Mouse (Mus musculus) retina, embryonic 14.5 days (tissue): ENCODE data around the gene Pde8a.
A peak's percentile ranks its signal among the peaks of the same experiment; 100 is the strongest.

ENCODE experiments used
- DNase-seq: peaks from one replicate; pipeline ENCODE4 v3.0.0-alpha.2; 2015; ENCODE audit warnings: low spot score

The Pde8a gene

GRCm38 (mm10) chr7:81281240-81281639 lies 67.8 kb downstream of the Pde8a start:
- no peak for DNase-seq

- peak; percentile 17 for DNase-seq
Measured at GRCm38 (mm10) chr7:81286456-81286855, 73.1 kb downstream of the Pde8a start.

DNA sequence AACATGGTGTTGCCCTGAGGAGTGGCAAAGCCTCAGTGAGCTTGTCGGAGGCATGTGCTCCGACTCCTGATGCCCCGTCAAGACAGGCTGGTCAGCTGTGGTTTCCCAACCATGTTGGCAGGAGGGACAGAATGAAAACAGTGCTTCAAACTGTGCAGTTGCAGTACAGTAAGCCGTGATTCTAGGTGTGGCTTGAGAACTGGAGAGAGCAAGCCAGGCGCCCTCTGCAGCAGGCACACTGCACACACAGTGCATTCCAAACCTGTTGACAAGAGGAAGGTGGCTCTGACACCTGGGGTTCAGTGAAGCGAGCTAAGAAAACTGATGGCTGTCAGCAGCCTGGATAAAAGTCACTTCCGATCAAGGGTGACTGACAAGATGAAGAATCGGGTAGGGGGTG lies 73.5 kb downstream of the Pde8a start:
- DNase-seq = peak; percentile 7

- DNase-seq = no peak
Measured at GRCm38 (mm10) chr7:81295169-81295568, 81.8 kb downstream of the Pde8a start.

- no peak for DNase-seq
Measured at GRCm38 (mm10) chr7:81298206-81298605, 84.8 kb downstream of the Pde8a start.

DNA sequence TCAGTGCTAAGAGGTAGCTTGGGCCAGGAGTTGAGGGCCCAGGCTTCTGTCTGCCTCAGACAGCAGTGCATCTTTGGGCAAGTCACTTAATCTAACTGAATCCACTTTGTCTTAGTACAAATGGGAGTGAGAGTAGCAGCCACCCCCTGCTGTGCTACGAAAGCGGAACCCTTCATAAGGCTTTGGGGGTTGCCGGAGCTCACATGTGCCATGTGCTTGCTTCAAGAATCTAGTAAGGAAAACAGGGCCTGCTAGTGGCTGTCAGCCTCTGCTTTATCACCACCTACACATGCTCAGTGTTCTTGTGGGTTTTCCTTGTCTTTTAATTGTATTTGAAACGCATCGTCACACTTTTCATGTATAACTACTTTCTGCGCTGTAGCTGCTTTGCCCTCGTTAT lies 87.9 kb downstream of the Pde8a start:
- peak; percentile 53 for DNase-seq

GRCm38 (mm10) chr7:81303682-81304081 lies 90.3 kb downstream of the Pde8a start:
- no peak for DNase-seq

GRCm38 (mm10) chr7:81304100-81304499 lies 90.7 kb downstream of the Pde8a start:
- DNase-seq = no peak

DNA sequence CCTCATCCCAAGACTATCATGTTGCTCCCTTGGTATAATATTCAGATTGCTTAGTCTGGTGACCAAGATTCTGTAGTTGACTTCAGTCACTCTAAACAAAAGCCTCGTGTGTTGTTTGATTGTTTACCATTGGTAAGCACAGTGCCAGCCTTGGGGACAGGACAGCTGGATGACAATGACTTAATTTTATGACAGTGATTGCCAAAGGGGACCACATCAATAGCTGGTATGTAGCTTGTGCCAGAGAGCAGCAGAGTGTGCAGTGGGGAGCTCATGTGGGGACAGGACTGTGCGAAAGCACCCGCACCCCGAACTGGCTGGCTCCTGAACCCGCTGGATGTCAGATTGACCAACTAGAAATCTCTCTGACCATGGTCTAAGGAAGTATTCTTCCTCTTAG lies 91.3 kb downstream of the Pde8a start:
- no peak for DNase-seq

GRCm38 (mm10) chr7:81307735-81308134 lies 94.3 kb downstream of the Pde8a start:
- no peak for DNase-seq

DNA sequence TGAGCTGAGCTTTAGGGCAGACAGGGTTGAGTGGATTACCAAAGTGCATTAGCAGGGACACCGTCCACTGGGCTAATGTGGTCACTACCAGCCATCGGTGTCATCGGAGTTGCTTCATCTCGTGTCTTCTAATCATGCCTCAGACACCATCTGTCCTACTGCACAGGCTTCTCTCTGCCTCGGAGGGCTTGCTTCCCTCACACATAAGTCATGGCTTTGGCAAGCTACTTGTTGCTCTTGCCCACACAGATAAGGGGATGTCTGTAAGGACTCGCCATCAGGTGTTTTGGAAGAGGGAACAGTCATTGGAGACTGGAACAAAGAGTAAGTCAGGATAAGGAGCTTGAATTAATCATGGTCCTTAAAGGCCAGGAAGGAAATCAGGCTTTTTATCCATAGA lies 95.9 kb downstream of the Pde8a start:
- no peak for DNase-seq

- no peak for DNase-seq
Measured at GRCm38 (mm10) chr7:81311130-81311529, 97.7 kb downstream of the Pde8a start.

DNA sequence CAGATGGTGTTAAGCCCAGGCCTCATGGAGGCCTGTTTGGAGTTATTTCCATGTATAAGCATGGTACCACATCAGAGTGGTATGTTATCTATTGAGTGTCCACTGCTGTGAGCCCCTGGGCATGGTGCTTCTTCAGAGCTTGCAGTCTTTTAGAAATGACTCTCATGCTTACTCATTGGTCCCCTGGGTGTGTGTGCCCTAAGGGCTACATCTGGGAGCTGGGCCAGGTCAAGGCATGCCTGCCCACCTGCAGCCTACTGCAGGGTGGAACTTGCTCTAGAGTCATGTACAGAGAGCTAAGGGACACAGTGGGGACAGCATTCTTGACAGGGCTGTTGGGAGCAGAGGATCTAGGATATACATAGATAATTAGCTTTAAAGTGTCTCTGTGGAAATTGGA lies 98.2 kb downstream of the Pde8a start:
- DNase-seq = no peak

DNA sequence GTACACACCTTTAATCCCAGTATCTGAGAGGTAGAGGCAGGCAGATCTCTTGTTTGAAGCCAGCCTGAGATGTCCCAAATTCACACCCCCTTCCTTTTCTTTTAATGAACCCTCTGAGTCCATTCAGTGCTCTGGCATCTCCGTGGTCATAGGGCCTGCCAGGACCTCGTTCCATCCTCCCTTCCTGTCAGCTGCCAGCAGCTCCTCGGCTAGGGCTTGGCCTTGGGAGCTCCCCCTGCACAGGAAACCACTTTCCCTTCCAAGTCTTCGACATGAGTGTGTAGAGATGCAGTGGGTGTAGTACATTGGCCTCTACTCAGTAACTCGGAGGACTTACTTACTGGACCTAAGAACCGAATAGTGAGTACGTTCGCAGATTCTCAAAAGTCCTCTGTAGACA lies 102.2 kb downstream of the Pde8a start:
- DNase-seq = no peak

DNA sequence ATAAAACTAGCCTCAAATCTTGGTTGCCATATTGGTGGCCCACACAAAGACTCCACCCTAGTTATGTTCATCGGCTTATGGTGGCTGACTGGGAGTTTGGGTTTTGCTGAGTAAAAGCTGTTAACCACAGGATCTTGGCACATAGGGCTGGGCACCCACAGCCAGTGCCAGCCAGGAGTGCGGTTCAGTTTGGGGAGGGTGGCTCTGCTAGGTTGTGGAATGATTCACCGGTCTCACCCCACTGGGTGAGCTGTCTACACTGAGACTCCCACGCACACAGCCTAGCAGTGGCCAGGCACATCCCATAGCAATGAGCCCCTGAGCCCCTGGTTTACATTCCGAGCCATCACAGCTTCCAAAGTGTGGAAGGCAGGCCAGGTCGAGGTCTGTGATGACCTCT lies 106.4 kb downstream of the Pde8a start:
- no peak for DNase-seq

DNA sequence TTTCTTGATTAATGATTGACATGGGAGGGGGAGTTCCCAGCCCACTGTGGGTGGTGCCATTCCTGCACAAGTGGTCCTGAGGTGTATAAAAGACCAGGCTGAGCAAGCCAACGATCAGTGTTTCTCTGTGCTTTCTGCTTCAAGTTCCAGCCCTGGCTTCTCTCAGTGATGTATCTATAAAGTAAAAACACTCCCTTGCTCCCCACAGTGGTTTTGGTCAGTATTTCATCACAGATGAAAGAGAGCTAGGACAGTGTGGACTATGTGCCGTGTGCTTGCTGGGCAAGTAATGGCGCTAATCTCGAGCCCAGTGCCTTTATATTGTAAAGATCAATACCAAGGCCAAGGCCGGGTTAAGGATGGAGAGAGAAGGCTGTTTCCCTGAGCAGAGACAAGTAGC lies 108.4 kb downstream of the Pde8a start:
- DNase-seq = no peak

- no peak for DNase-seq
Measured at GRCm38 (mm10) chr7:81326043-81326442, 112.6 kb downstream of the Pde8a start.

GRCm38 (mm10) chr7:81326859-81327258 lies 113.5 kb downstream of the Pde8a start:
- no peak for DNase-seq

DNA sequence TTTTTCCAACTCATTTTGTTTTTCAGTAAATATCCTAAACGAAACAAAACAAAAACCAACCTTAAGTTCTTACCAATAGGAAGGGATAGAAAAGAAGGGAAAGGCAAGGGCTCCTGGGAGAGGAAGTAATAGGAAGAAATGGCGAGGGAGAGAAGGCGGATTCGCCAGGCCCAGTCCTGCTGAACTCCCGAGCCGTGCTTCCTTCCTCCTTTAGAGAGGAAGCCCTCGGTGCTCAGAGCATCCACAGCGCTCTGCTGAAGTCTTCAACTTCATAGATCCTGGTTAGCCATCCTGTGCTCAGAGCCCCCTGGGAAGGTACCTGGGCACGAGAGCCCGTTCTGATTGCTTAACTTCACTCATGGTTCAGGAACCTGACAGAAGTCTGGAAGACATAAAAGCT lies 114.3 kb downstream of the Pde8a start:
- DNase-seq = no peak

DNA sequence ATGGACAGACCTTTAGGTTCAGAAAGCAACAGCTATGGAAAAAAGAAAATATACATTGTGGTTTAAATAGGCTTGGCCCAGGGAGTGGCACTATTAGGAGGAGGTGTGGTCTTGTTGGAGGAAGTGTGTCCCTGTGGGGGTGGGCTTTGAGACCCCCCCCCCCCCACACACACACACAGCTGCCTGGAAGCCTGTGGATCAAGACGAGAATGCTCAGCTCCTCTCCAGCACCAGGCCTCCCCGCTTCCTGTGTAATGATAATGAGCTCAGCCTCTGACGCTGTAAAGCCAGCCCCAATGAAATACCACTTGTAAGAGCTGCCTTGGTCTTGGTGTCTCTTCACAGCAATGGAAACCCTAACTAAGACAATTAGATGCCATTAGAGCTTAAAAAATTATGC lies 117.4 kb downstream of the Pde8a start:
- no peak for DNase-seq

- DNase-seq = no peak
Measured at GRCm38 (mm10) chr7:81331851-81332250, 118.5 kb downstream of the Pde8a start.

DNA sequence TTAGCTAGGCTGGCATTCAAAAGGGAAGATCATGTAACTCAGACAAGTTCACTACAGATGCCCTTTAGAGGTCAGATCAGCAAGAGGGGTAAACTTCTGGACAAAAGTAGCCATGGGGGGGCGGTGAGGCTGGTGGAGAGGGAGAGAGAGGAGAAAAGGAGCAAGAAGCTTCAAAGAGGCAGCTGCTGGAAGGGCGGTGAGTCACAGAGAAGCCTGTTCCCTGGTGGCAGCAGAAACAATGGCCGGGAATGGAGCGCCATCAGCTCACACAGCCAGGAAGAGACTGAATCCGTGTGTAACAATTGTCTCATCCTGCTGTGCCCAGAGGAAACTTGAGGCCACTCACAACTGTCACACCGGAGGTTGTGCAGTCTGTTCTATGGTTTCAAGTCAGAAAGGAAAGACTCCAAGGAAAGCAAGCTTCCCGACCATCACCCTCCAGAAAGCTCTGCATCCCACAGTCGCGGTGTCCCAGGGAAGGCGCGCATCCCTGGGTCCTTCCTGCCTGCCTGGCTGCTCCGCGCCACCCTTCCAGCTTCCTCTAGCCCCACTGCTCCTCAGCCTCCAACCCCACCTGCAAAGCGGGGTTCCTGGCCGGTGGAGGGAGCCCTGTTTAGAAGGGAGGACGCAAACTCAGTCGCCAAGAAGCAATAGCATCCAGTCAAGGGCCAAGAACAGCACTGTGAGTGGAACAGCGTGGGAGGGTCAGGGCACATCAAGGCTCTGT lies 122.5 kb downstream of the Pde8a start:
- DNase-seq = peak; percentile 55

- DNase-seq = peak; percentile 79
Measured at GRCm38 (mm10) chr7:81336432-81336786, 123.0 kb downstream of the Pde8a start.

DNA sequence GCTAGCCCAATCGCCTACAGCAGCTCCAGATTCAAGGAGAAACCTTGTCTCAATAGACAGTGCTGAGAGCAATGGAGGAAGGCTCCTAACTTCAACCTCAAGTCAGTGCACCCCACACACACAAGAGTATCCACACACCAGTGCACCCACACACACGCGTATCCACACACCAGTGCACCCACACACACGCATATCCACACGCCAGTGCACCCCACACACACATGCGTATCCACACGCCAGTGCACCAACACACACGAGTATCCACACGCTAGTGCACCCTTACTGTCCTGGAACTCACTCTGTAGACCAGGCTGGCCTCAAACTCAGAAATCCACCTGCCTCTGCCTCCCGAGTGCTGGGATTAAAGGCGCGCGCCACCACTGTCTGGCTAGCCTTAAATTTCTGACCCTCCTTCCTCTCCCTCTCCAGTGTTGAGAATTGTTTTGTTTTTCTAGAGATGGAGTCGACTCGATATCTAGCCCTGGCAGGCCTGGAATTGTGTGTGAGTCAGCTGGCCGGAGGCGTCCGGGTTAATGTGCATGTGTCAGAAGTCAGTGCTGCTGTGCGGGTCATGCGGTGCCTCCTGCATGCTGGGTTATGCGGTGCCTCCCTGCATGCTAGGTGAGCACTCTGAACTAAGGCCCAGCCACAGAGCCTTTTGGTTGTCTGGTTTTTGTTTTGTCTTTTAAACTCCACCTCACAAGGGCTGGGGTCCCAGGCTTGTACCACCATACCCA lies 124.6 kb downstream of the Pde8a start:
- no peak for DNase-seq
